In genomic region chr14:71103955-71104354, GRCm38 (mm10) we compare ENCODE assay signal across 20 mouse cellular contexts.
A peak's percentile ranks its signal among the peaks of the same experiment; 100 is the strongest.
DNase-seq lines count a peak whose midpoint lies in the region; ATAC-seq and TF ChIP-seq lines count a peak whose summit lies in the region.
"Had no signal": no experiment of that assay in that cellular context is flagged by ENCODE, and none has a peak within 500 bp of the region (broad histone marks: within the 10 kb centered on the region; RNA-seq: fewer than 3 reads in every experiment).

No protein-coding gene starts in this region.

- in situ Hi-C loops in Patski (cut with MboI; ENCODE audit: low pct_unique_long_range_greater_than_20kb): no loop called here

- DNase-seq in frontal cortex, postnatal 14 days (ENCODE audit: low spot score in 2 of 2): no peak
- DNase-seq in right cerebral cortex, adult 18-20 months: peak; percentile 62
- DNase-seq in right cerebral cortex, postnatal 4 days: no peak
- DNase-seq in Patski (ENCODE audit: low read depth, low spot score): peak; percentile 15
- peak; percentile 5 to 46 for DNase-seq in left cerebral cortex, postnatal 14 days (ENCODE audit: low spot score in 2 of 2)
- no peak for DNase-seq in cerebellum, adult 11-12 months
- DNase-seq: cerebellum, postnatal 25 days; heart, adult 2 months; heart, postnatal 36 days; kidney, postnatal 25 days; liver, postnatal 0 days; retina, postnatal 1 day had no signal

- no peak for TF ChIP-seq CTCF in Patski (IDR thresholded peaks at IDR 0.05)

- ATAC-seq in frontal cortex, adult (ENCODE audit: low TSS enrichment): peak; percentile 94
- ATAC-seq in Patski: no peak
- ATAC-seq in hindbrain, embryonic 16.5 days: no peak
- ATAC-seq: forebrain, embryonic 16.5 days; liver, postnatal 0 days; midbrain, embryonic 16.5 days had no signal

- CTCF ChIA-PET in Patski (lab: Charles Lee): no interaction called here

- no peaks in the 10 kb centered on the region for H3K27me3 ChIP-seq in Patski
- no peaks in the 10 kb centered on the region for H3K27me3 ChIP-seq in hindbrain, embryonic 16.5 days (replicated peaks; ENCODE audit: control insufficient read depth, insufficient read depth, low read length)
- H3K27me3 ChIP-seq: embryonic facial prominence, embryonic 12.5 days; limb, embryonic 13.5 days; neural tube, embryonic 13.5 days had no signal

- no peak overlapping the region for H3K4me3 ChIP-seq in hindbrain, embryonic 16.5 days (ENCODE audit: low read length)
- H3K4me3 ChIP-seq: embryonic facial prominence, embryonic 12.5 days; heart, adult 2 months; limb, embryonic 13.5 days; neural tube, embryonic 13.5 days had no signal

- H3K36me3 ChIP-seq in hindbrain, embryonic 16.5 days (ENCODE audit: control insufficient read depth, insufficient read depth, low read length): no peaks in the 10 kb centered on the region
- H3K36me3 ChIP-seq: embryonic facial prominence, embryonic 12.5 days; limb, embryonic 13.5 days; neural tube, embryonic 13.5 days had no signal

- H3K9me3 ChIP-seq in hindbrain, embryonic 16.5 days (ENCODE audit: control insufficient read depth, low read length): no peaks in the 10 kb centered on the region
- H3K9me3 ChIP-seq: embryonic facial prominence, embryonic 12.5 days; limb, embryonic 13.5 days; neural tube, embryonic 13.5 days had no signal

- H3K4me2 ChIP-seq in hindbrain, embryonic 16.5 days (ENCODE audit: low read length): no peak overlapping the region
- H3K4me2 ChIP-seq: embryonic facial prominence, embryonic 12.5 days; limb, embryonic 13.5 days; neural tube, embryonic 13.5 days had no signal

- WGBS in hindbrain, embryonic 16.5 days: 82% methylated on average over 5 of the region's 5 CpGs

- POLR2A ChIA-PET in Patski (lab: Charles Lee): no interaction called here

- no peak overlapping the region for H3K9ac ChIP-seq in hindbrain, embryonic 16.5 days (ENCODE audit: low read depth, low read length)
- H3K9ac ChIP-seq: embryonic facial prominence, embryonic 12.5 days; limb, embryonic 13.5 days; liver, postnatal 0 days; neural tube, embryonic 13.5 days had no signal

- no peak overlapping the region for H3K27ac ChIP-seq in hindbrain, embryonic 16.5 days (ENCODE audit: low read depth, low read length)
- H3K27ac ChIP-seq: embryonic facial prominence, embryonic 12.5 days; heart, adult 2 months; limb, embryonic 13.5 days; macrophage; neural tube, embryonic 13.5 days had no signal

- no peaks in the 10 kb centered on the region for H3K4me1 ChIP-seq in hindbrain, embryonic 16.5 days (ENCODE audit: control insufficient read depth, insufficient read depth, low read depth, low read length)
- H3K4me1 ChIP-seq: embryonic facial prominence, embryonic 12.5 days; limb, embryonic 13.5 days; neural tube, embryonic 13.5 days had no signal

- intact Hi-C loops in left cerebral cortex, postnatal 14 days (cut with DNase I): no loop called here

Comparison
In these comparisons a context has a peak if more than half of its experiments do, and no peak if none do; other contexts are left out.
1. DNase-seq: peak in right cerebral cortex, adult 18-20 months (single experiment), Patski (single experiment) and left cerebral cortex, postnatal 14 days (2 of 2); none in frontal cortex, postnatal 14 days (0 of 2), right cerebral cortex, postnatal 4 days (single experiment) and cerebellum, adult 11-12 months (single experiment).